Mouse (Mus musculus): ENCODE measurements around the gene Rsph9.

GRCm38 (mm10) chr17:46081042-46081441 lies 63.0 kb downstream of the Rsph9 start:
- TF ChIP-seq CTCF (IDR thresholded peaks at IDR 0.05) (no peak), POLR2A (IDR thresholded peaks at IDR 0.05; ENCODE audit: insufficient read depth, low read depth, low read length) (no peak), EP300 (IDR thresholded peaks at IDR 0.05; ENCODE audit: insufficient read depth, low read depth, low read length) (no peak)

Data from heart, adult 2 months (tissue).